Mouse (Mus musculus) cerebral cortex, adult 2 months (tissue): ENCODE data around the gene 5830473C10Rik.

Experiments
- WGBS: fragments of 180-500 bp; shearing (Covaris S2); methylation state at CpG from one replicate; pipeline ENCODE4 v1.1.7; 2018; 5-methylcytosine and 5-hydroxymethylcytosine counted together

5830473C10Rik gene

GRCm38 (mm10) chr5:90596155-90596554, 35.2 kb downstream of the 5830473C10Rik start:
- 87% methylated on average over 6 of the region's 6 CpGs for WGBS

DNA sequence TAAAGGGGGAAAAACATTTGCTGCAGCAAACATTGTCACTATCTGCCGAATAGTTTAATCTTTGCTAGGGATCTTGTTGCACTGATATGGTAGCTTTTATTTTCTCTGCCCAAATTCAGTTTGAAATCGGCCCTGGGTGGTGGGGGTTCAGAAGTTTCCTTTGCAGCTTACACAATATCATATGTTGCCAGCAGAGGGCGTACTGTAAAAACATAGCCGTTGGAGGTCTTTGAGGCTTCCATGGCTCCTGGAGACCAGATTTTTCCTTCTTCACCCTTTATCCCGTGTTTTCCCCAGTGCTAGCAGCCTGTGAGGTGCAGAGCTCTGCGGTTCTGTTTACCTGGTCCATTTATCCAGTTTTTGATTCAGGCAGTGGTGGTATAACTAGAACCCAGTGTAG, 40.6 kb downstream of the 5830473C10Rik start:
- WGBS: 16% methylated on average over 6 of the region's 6 CpGs

GRCm38 (mm10) chr5:90603407-90603923, 42.6 kb downstream of the 5830473C10Rik start:
- WGBS: 53% methylated on average over 13 of the region's 13 CpGs

DNA sequence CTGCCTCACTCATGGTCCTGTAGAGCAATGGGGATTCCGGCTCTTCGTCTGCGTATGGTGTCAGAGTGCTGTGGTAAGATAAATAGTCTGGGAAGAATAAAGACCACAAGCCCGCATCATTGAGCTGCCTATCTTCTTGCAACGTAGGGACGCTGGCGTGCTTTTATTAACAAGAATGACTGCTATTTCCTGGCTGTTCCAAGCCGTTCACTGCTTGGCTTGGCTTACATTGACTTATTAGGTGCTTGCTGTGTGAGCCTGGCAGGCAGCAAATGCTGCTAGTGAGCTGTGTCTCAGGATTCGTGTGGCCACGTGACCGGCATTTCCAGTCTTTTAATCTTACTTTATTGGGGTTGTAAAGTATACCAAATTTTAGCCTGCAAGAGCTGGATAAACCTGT, 48.0 kb downstream of the 5830473C10Rik start:
- 72% methylated on average over 11 of the region's 11 CpGs for WGBS

- WGBS: 71% methylated on average over 3 of the region's 3 CpGs
Observed at GRCm38 (mm10) chr5:90611388-90611787, 50.5 kb downstream of the 5830473C10Rik start.

- 72% methylated on average over 6 of the region's 6 CpGs for WGBS
Observed at GRCm38 (mm10) chr5:90611996-90612611, 51.2 kb downstream of the 5830473C10Rik start.

GRCm38 (mm10) chr5:90612751-90613150, 51.8 kb downstream of the 5830473C10Rik start:
- WGBS: 60% methylated on average over 1 of the region's 1 CpGs

DNA sequence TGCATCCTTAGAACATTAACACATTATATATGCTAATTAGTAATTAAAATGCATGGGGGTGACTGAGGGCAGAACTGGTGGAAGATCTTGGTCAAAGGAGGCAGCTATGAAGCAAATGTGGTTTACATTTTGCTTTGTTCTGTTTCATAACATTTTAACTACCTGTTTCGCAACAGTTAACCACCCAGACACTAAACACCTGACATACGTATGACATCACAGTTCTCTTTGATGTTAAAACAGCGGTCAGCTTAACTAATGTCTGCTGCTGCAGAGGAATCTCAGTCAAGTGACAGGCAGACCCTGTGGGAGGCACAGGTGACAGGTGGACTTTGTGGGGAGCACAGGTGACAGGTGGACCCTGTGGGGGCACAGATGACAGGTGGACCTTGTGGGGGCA, 57.0 kb downstream of the 5830473C10Rik start:
- WGBS: 92% methylated on average over 3 of the region's 3 CpGs

- 83% methylated on average over 2 of the region's 2 CpGs for WGBS
Observed at GRCm38 (mm10) chr5:90621316-90621715, 60.4 kb downstream of the 5830473C10Rik start.

GRCm38 (mm10) chr5:90621726-90622125, 60.8 kb downstream of the 5830473C10Rik start:
- WGBS: 68% methylated on average over 6 of the region's 6 CpGs

DNA sequence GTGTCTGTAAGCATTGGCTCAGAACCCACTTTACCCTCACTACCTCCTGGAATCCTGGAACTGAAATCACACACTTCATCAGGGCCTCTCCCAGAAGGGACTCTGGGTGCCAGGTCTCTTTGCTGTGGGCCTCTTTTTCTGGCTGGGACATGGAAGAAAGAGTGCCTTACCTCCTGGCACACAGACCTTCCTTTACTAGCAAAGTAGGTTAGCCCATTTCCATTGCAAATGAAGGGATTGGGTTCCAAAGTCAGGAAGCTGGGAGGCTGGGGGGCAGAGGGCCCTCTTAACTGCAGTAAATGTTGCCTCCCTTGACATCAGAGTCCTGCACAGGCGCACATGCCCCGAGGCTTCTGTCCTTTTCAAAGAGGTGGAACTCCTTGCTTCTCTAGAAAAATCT, 62.3 kb downstream of the 5830473C10Rik start:
- 72% methylated on average over 2 of the region's 2 CpGs for WGBS

GRCm38 (mm10) chr5:90624708-90625425, 64.0 kb downstream of the 5830473C10Rik start:
- 90% methylated on average over 18 of the region's 18 CpGs for WGBS

DNA sequence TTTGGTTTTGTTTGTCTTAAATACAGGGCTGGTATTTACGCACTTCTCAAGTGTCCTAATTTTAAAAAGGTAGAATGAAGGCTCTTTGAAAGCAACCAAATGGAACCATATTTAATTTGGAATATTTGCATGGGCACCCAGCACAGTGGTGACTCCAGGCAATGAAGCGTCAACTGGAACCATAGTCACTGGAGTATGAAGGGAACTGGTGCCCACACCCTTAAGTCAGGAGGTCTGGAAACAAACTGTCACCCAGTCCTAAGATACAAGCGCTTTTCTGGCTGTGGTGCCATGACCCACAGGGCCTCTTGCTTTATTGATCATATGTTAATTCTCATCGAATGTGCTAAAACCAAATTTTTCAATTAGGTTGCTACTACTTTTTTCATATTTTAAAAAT, 66.5 kb downstream of the 5830473C10Rik start:
- 92% methylated on average over 4 of the region's 4 CpGs for WGBS

DNA sequence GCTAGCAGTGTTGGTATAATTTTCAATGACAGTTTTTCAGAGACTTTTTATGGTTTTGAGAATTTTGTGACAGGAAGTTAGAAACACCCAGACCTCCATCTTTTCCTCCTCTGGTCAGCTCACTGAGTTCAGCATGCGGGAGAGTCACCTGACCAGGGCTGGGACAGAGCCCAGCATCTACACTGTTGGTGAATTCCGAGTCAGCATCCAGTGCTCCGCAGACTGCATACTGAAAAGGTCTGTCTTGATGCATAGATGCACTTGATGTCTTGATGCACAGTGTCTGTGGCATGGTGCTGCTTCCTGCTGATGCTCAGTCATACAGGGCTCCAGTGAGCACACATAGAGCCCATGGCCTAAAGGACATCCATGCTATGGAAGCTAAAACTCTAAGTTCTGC, 67.1 kb downstream of the 5830473C10Rik start:
- WGBS: 75% methylated on average over 3 of the region's 3 CpGs

GRCm38 (mm10) chr5:90628530-90628929, 67.6 kb downstream of the 5830473C10Rik start:
- 70% methylated on average over 1 of the region's 1 CpGs for WGBS

DNA sequence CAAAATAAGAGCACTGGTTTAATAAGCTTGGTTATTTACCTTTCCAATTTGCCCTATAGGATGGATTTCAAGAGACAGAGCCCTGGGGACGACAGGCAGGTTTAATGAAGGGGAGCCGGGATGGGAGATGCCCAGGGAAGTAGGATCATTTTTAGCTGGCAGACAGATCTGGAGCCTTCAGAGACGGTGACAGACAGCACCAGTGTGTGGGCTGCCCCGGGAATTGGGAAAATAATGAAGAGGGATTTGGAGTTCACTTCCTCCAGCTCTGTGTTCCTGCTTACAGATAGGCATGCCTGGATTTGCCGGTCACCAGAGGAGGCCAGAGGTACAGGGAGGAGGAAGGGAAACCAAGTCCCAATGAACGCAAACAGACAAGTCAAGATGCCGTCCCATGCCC, 74.0 kb downstream of the 5830473C10Rik start:
- WGBS: 79% methylated on average over 7 of the region's 7 CpGs

- WGBS: 11% methylated on average over 26 of the region's 26 CpGs
Observed at GRCm38 (mm10) chr5:90640286-90641217, 79.6 kb downstream of the 5830473C10Rik start, which contains the start of gene Rassf6. Gene Rassf6, minus strand, starts transcription at chr5:90640657.

- WGBS: 76% methylated on average over 10 of the region's 10 CpGs
Observed at GRCm38 (mm10) chr5:90641218-90641610, 80.3 kb downstream of the 5830473C10Rik start.

- 37% methylated on average over 3 of the region's 3 CpGs for WGBS
Observed at GRCm38 (mm10) chr5:90645579-90645978, 84.7 kb downstream of the 5830473C10Rik start.

GRCm38 (mm10) chr5:90646398-90646797, 85.5 kb downstream of the 5830473C10Rik start:
- WGBS: 84% methylated on average over 5 of the region's 5 CpGs
